Mouse (Mus musculus) heart, postnatal 14 days (tissue): ENCODE data around the gene Gm4553. TPM values are rescaled to one million over a fixed set of nuclear protein-coding genes. Genes with fewer than 3 reads are reported as not detected.
"Not testable (repeated sequence)": the region's sequence is repeated elsewhere in the genome, so short reads cannot be mapped to it uniquely, and the experiment has no call there.

ENCODE experiments used
- DNase-seq, 2 experiments: peaks; one replicate each; pipeline ENCODE4 v3.0.0; 2021 to 2022
- intact Hi-C: fragments of 180-260 bp; cut with DNase I; formaldehyde crosslinking; loops from one replicate; pipeline ENCODE4 v1.15.1; 2025
- long read RNA-seq, 2 experiments: library from polyadenylated mRNA; stranded (forward); transcript quantifications; one replicate each; pipeline ENCODE4 v2.0.0; 2021
- total RNA-seq, 2 experiments: library from RNA; stranded (reverse); gene quantifications; 2 replicates each; pipeline ENCODE4 v1.2.3; 2021

Gm4553 gene
- not detected for total RNA-seq
- long read RNA-seq, experiment 1 = 0 reads
- long read RNA-seq, experiment 2 = 0 reads

- intact Hi-C loops, DNase-seq: not testable (repeated sequence)
Measured at GRCm38 (mm10) chr7:142165639-142166038, at the start of gene Gm4553. Gene Gm4553 (minus strand): TSS chr7:142165739.

- intact Hi-C loops = not testable (repeated sequence)
Measured at GRCm38 (mm10) chr7:142212136-142212535, 46.6 kb upstream of the Gm4553 start.

GRCm38 (mm10) chr7:142211559-142211958 is 46.0 kb upstream of the Gm4553 start, which contains the start of gene Gm7579:
Gene Gm7579 (plus strand): TSS chr7:142211859.
- intact Hi-C loops = no loop called here
- no peak for DNase-seq

More at GRCm38 (mm10) chr7:142212136-142212535, 46.6 kb upstream of the Gm4553 start:
- not testable (repeated sequence) for DNase-seq

GRCm38 (mm10) chr7:142206891-142207290 is 41.4 kb upstream of the Gm4553 start:
- DNase-seq, intact Hi-C loops: not testable (repeated sequence)

DNA sequence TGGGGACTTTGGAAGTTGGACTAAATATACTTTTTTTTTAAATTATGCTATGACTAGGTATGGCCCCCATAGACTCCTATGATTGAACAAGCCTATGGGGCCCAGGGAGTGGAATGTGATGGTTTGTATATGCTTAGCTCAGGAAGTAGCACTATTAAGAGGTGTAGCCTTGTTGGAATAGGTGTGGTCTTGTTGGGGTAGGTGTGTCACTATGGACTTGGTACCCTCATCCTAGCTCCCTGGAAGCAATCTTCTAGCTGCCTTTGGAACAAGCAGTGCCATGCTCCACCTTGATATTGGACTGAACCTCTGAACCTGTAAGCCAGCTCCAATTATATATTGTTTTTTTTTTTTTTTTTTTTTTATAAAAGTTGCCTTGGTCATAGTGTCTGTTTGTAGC is 39.9 kb upstream of the Gm4553 start:
- no peak for DNase-seq
- intact Hi-C loops = no loop called here

DNA sequence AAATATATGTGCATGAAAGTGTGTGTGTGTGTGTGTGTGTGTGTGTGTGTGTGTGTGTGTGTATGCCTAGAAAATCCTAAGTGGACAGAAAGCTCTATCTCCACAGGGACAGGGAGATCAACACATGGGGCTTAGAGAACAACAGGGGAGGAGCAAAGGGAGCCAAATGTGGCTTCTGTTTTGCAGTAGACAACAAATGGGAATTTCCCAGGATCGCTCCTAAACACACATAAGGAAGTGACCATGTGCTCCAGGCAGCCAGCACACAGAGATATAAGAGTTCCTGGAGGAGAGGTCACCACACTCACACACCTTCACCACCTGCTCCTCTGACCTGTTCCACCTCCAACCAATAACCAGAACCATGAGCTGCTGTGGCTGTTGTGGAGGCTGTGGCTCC is 35.5 kb upstream of the Gm4553 start, which contains the start of gene Krtap5-3:
Gene Krtap5-3, plus strand, starts transcription at position 301 of the 400 bp plus-strand sequence.
- intact Hi-C loops = no loop called here
- DNase-seq = no peak

GRCm38 (mm10) chr7:142198748-142199147 is 33.2 kb upstream of the Gm4553 start:
- intact Hi-C loops = no loop called here
- no peak for DNase-seq

DNA sequence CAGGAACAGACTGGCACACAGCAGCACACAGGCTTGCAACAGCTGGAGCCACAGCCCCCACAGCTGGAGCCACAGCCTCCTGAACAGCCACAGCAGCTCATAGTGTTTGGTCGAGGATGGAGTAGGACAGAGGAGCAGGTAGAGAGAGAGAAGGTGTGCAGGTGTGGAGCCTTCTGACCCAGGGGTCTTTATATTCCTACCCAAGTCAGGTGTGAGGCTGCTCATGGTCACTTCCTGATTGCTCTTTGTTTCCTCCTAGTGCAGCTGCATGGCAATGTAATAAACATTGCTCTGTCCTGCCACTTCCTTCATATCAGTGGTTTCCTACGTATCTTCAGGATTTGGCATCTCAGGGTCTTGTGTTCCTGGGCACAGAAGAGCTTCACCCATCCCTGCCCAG is 24.8 kb upstream of the Gm4553 start, which contains the start of gene Gm10153:
Gene Gm10153, minus strand, starts transcription at position 101 of the 400 bp plus-strand sequence.
- intact Hi-C loops = no loop called here
- no peak for DNase-seq

GRCm38 (mm10) chr7:142188156-142188555 is 22.6 kb upstream of the Gm4553 start:
- DNase-seq = no peak
- intact Hi-C loops = no loop called here

DNA sequence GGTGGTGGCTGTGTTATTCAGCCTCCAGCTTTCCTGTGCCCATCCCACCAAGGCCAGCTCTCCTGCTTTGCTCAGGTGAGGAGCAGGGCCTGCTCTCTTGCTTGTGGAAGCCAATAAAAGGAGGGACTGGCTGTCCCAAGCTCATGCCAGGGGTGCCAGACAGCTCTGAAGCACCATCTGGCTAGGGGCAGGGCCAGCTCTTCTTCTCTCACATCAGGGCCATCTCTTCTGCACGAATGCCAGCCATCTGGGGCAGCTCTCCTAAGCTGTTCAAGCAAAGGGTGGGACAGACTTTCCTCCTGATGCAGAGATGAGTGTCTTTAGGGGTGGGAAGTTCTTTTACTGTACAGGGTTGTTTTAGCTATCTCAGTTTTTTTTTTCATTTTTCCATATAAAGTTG is 15.5 kb upstream of the Gm4553 start:
- DNase-seq = no peak
- intact Hi-C loops = no loop called here

DNA sequence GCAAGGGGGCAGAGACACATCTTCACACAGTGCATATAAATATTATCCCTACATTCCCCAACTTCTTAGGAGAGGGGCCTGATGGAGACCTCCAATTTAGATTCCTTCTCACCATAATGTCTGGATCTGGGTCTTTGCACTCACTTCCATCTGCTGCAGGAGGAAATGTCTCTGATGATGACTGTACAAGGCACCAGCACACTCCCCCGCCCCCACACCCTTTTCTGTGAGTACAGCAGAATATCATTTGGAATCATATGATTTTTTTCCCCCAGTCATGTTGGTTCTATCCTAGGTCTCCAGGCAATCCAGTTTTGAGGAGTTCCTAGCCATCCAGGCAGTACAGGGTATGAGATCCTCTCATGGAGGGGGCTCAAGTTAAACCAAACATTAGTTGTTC is 13.1 kb upstream of the Gm4553 start:
- intact Hi-C loops = no loop called here
- DNase-seq = no peak

GRCm38 (mm10) chr7:142175905-142176304 is 10.4 kb upstream of the Gm4553 start, which contains the start of gene Krtap5-2:
Gene Krtap5-2 (minus strand): TSS chr7:142176005.
- DNase-seq, intact Hi-C loops: not testable (repeated sequence)

DNA sequence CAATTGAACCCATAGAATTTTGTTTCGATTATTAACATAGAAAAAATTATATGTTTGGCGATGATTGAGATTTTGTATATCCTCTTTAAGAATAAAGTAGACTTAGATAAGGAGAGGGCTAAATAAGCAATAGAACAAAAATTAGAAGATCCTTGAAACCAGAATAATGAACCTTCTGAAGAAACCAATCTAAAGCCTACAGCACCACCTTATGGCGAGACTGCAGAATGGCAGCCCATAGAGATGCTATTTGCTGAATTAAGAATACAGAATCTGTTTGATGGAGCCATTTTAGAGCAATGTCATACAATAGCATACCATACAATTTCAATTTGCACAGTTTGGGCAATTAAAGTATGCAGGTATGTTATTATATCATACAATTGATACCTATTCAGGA is 4.3 kb upstream of the Gm4553 start:
- DNase-seq = peak in 1 of 2 experiments; percentile 18
- intact Hi-C loops = no loop called here

GRCm38 (mm10) chr7:142159366-142159765 is 6.2 kb downstream of the Gm4553 start:
- no peak for DNase-seq
- intact Hi-C loops = no loop called here

- DNase-seq, intact Hi-C loops: not testable (repeated sequence)
Measured at GRCm38 (mm10) chr7:142157013-142157412, 8.5 kb downstream of the Gm4553 start, which contains the start of gene Gm29735. Gene Gm29735 (minus strand): TSS chr7:142157113.

DNA sequence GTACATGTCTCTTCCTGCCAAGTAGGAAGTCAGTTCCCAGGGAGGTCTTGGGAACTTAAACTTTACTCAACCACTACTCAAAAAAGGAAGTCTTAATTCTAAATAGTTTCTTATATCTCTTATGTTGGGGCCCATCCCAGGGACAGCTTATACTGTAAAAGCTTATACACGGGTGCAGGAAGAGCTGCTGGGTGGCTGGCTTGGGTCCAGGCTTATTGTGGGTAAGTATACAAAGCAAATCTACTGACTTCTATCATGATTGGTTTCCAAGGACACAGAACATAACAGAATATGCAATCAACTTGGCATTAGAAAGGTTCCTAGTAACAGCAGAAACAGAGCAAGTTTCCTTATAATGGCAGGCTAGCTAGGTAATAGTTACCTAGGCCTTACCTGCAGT is 10.2 kb downstream of the Gm4553 start:
- DNase-seq = no peak
- intact Hi-C loops = no loop called here

- DNase-seq = no peak
- intact Hi-C loops = no loop called here
Measured at GRCm38 (mm10) chr7:142152191-142152590, 13.3 kb downstream of the Gm4553 start.

DNA sequence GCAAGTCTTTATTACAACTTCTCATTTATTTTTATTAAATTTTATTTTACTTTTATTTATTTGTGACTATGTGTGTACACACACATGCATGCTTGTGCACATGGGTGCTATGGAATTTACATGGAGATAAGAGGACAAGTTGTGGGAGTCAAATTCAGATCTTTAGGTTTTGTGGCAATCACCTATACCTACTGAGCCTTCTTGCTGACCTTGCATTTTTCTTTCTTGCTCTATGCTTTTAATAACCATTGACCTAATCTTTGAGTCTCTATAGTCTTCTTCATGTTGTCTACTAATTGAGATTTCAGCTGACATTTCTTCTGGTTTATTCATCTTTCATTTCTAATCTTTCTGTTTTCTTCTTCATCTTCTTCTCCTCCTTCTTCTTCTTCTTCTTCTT is 16.9 kb downstream of the Gm4553 start:
- intact Hi-C loops = no loop called here

GRCm38 (mm10) chr7:142146033-142146432 is 19.5 kb downstream of the Gm4553 start:
- peak; percentile 35 to 67 for DNase-seq
- intact Hi-C loops = loop anchor here (2.0 kb wide), 1 partner anchor 103 kb away; no protein-coding TSS in a partner anchor

More for the DNA sequence above, 16.9 kb downstream of the Gm4553 start:
- DNase-seq = no peak

GRCm38 (mm10) chr7:142145413-142145940 is 20.1 kb downstream of the Gm4553 start:
- intact Hi-C loops = no loop called here
- no peak for DNase-seq

DNA sequence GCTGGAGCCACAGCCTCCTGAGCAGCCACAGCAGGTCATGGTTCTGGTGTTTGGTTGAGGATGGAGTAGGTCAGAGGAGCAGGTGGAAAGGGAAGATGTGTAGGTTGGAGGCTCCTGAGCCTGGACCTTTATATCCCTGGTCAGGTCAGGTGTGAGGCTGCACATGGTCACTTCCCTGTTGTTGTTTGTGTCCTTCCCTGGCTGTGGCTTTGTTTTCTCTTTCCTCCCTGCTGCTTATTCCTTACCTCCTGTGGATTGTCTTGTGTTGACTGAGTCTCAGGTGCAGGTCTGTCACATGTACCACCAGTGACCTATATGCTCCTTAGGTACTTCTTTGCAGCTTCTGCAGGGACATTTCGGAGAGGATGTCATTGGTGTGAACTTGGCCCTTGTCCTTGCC is 21.0 kb downstream of the Gm4553 start, which contains the start of gene Gm45337:
Gene Gm45337, minus strand, starts transcription at position 101 of the 400 bp plus-strand sequence.
- DNase-seq = no peak
- intact Hi-C loops = no loop called here

DNA sequence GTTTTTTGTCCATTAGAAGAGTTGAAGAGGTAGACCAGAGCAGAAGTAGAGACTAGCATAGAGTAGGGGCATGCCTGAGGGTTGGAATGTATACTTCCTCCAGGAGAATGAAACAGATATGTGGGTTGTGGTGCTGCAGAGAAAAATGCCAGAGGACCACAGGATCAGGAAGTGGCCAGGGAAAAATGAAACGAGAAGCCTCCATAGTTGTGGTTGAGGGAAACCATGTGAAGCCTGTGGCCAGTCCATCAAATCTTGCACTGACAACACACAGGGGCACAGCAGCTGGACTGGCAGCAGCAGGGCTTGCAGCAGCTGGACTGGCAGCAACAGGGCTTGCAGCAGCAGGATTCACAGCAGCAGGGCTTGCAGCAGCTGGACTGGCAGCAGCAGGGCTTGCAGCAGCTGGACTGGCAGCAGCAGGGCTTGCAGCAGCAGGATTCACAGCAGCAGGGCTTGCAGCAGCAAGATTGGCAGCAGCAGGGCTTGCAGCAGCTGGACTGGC is 22.0 kb downstream of the Gm4553 start:
- intact Hi-C loops, DNase-seq: not testable (repeated sequence)
